Mouse (Mus musculus): ENCODE data around the gene Sept11.

DNA sequence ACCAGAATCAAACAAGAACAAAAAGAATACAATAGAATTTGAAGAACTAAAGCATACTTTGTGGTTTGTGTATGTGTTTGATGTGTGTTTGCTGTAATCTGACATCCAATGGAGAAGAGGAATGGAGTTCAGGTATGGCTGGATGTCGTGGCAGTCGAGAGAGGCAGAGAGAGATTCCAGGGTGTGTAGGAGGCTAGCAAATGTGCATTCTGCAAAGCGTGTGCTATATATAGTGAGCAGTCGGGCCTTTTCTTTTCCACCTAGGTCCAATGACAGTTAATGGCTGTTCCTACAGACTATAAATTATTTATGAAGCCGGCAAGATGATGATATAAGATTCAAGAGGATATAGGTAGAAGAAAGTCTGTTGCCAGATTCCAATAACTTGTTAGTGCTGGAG lies 20.3 kb downstream of the Sept11 start:
- TF ChIP-seq CTCF (IDR thresholded peaks at IDR 0.05; ENCODE audit: control insufficient read depth, insufficient read depth, insufficient replicate concordance, low read depth, low read length) (no peak), POLR2A (IDR thresholded peaks at IDR 0.05; ENCODE audit: control insufficient read depth, low read depth, low read length) (no peak)
